Mouse (Mus musculus) hindbrain, embryonic 12.5 days (tissue): ENCODE measurements around the gene Hsdl1. TPM values are rescaled to one million over a fixed set of nuclear protein-coding genes. Genes with fewer than 3 reads are reported as not detected.

Source experiments
- ATAC-seq: fragments of 200-750 bp; cut with Nextera tagmentation; 2 replicates; pipeline ENCODE4 v1.8.0; 2017; ENCODE audit warnings: moderate TSS enrichment; ENCODE audit not compliant: low FRiP score
- H3K27ac ChIP-seq: fragments of 300-500 bp; sonication (generic); 2 replicates; pipeline ENCODE4 v1.5.1; 2016; ENCODE audit warnings: mild to moderate bottlenecking
- H3K27me3 ChIP-seq: fragments of 300-500 bp; sonication (generic); 2 replicates; pipeline ENCODE4 v1.6.1; 2016; ENCODE audit warnings: mild to moderate bottlenecking
- H3K36me3 ChIP-seq: fragments of 300-500 bp; sonication (generic); 2 replicates; pipeline ENCODE4 v1.6.1; 2016; ENCODE audit warnings: mild to moderate bottlenecking
- H3K4me1 ChIP-seq: fragments of 300-500 bp; sonication (generic); 2 replicates; pipeline ENCODE4 v1.6.1; 2016
- H3K4me2 ChIP-seq: fragments of 300-500 bp; sonication (generic); replicated peaks from 2 replicates; pipeline ENCODE4 v1.6.1; 2016; ENCODE audit warnings: mild to moderate bottlenecking
- H3K4me3 ChIP-seq: fragments of 300-500 bp; sonication (generic); 2 replicates; pipeline ENCODE4 v1.5.1; 2016; ENCODE audit warnings: mild to moderate bottlenecking
- H3K9ac ChIP-seq: fragments of 300-500 bp; sonication (generic); 2 replicates; pipeline ENCODE4 v1.6.1; 2016; ENCODE audit warnings: mild to moderate bottlenecking, moderate library complexity
- H3K9me3 ChIP-seq: fragments of 300-500 bp; sonication (generic); replicated peaks from 2 replicates; pipeline ENCODE4 v1.6.1; 2016; ENCODE audit warnings: mild to moderate bottlenecking
- WGBS: fragments of 180-500 bp; shearing (Covaris S2); methylation state at CpG from one replicate; pipeline ENCODE4 v1.1.7; 2016; 5-methylcytosine and 5-hydroxymethylcytosine counted together
- polyA plus RNA-seq: library from polyadenylated mRNA; unstranded; fragments of >200 nt; fragmentation: Nextera tagmentation; extraction: Ambion mirVana; gene quantifications from 2 replicates; pipeline ENCODE4 v1.2.1, GENCODE M21; 2016

Gene Hsdl1
- polyA plus RNA-seq, 1 experiment from 2014 or later = 91.1 TPM

- Histone ChIP-seq H3K9ac (no peak overlapping the region), H3K4me3 (no peak overlapping the region), H3K4me1 (peaks cover 5% of the 10 kb centered on the region; the same call in 1 of the 2 replicates), H3K4me2 (no peak overlapping the region), H3K27me3 (no peaks in the 10 kb centered on the region), H3K9me3 (no peaks in the 10 kb centered on the region), H3K36me3 (peaks cover 98% of the 10 kb centered on the region), H3K27ac (no peak overlapping the region)
- no peak for ATAC-seq
- 94% methylated on average over 4 of the region's 4 CpGs for WGBS
Measured at GRCm38 (mm10) chr8:119513405-119513804, 61.6 kb downstream of the Hsdl1 start.

Other genes starting within 250 kb of the Hsdl1 start
- gene Hsbp1, start 230.7 kb downstream of the Hsdl1 start, polyA plus RNA-seq = 402 and 404 TPM in 2 replicates
- 15.2 and 16.7 TPM in 2 replicates for gene Mlycd, start 180.3 kb downstream of the Hsdl1 start, polyA plus RNA-seq
- gene Osgin1, start 141.1 kb downstream of the Hsdl1 start, polyA plus RNA-seq = 0.12 and 0.14 TPM in 2 replicates
- 18.3 and 23.7 TPM in 2 replicates for gene Necab2, start 128.5 kb downstream of the Hsdl1 start, polyA plus RNA-seq
- 0.08 and 0.12 TPM in 2 replicates for gene Slc38a8, start 73.5 kb downstream of the Hsdl1 start, polyA plus RNA-seq
- 103 and 110 TPM in 2 replicates for gene Mbtps1, start 16.4 kb downstream of the Hsdl1 start, polyA plus RNA-seq
- gene Dnaaf1, start 52 bp upstream of the Hsdl1 start, polyA plus RNA-seq = 0.61 TPM in 2 replicates
- 13.2 and 14.9 TPM in 2 replicates for gene Taf1c, start 30.0 kb upstream of the Hsdl1 start, polyA plus RNA-seq
- gene Adad2, start 37.6 kb upstream of the Hsdl1 start, polyA plus RNA-seq = 0.18 TPM in 1 of 2 replicates, not detected in the other
- 0.22 TPM in 1 of 2 replicates, not detected in the other for gene Kcng4, start 60.5 kb upstream of the Hsdl1 start, polyA plus RNA-seq
- gene Wfdc1, start 91.2 kb upstream of the Hsdl1 start, polyA plus RNA-seq = 1.8 and 2.5 TPM in 2 replicates
- gene Atp2c2, start 124.8 kb upstream of the Hsdl1 start, polyA plus RNA-seq = 0.77 and 0.88 TPM in 2 replicates
- gene Tldc1, start 203.2 kb upstream of the Hsdl1 start, polyA plus RNA-seq = 11.9 and 12.2 TPM in 2 replicates